Mouse (Mus musculus): ENCODE measurements at regions not wholly inside any gene's neighbourhood (a gene's known extent, or its start where the extent isn't known, plus 50 kb on each side); places are given as distances from the start of the nearest gene placed in this dataset.

GRCm38 (mm10) chr2:148320896-148321295 lies 74.2 kb upstream of the Sstr4 start:
- no peak for TF ChIP-seq CHD2 (IDR thresholded peaks at IDR 0.05; ENCODE audit: low read depth, low read length)
- no peak for TF ChIP-seq MAFK (IDR thresholded peaks at IDR 0.05; ENCODE audit: insufficient read depth, low read depth, low read length)
